Comparison of ENCODE assay signal across 9 mouse cellular contexts in the genomic region with DNA sequence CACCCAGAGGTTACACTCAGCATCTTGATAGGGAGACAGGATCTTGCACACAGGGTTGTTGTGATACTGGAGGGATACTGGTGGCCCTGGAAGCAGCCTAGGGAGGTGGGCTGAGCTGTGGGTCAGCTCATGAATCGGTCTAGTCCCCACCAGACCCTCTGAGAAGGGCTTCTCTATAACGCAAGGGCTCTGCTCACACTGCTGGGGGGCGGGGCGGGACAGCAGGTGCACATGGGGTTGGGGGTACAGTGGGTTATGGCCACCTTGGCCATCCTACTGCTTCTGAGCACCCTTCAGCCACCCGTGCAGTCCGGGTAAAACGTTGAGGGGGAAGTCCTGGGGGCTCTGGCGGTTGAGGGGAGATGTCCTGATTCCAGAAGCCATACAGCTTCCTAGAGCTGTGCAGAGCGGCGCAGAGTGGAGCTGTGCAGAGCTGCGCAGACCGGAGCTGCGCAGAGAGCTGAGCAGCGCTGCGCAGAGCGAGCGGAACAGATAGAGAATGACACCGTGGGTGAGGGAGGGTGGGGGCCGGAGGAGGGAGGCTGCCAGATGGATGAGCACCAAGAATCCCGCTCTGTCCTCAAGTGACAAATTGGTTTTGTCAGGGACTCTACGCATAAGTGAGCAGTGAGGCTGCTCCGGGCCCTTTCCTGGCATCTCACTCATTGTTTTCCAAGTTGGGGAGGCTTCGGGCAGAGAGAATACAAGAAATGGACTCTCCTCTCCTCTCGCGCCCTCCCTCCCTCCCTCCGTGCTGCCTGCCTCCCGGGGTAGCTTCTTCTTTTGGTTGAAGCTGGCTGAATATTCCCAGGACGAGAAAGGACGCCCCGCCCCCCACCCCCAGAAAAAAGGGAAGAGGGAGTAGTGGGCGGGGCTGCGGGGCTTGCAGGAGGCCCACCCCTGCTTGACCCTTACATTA. TPM values are rescaled to one million over a fixed set of nuclear protein-coding genes. Genes with fewer than 3 reads are reported as not detected.
DNase-seq lines count a peak whose midpoint lies in the region; ATAC-seq lines count a peak whose summit lies in the region.
"Had no signal": no experiment of that assay in that cellular context is flagged by ENCODE, and none has a peak within 500 bp of the region (broad histone marks: within the 10 kb centered on the region; RNA-seq: fewer than 3 reads in every experiment).

No protein-coding gene starts in this region.

- H3K27me3 ChIP-seq in kidney, embryonic 15.5 days: peaks cover 4% of the 10 kb centered on the region; the same call in 1 of the 2 replicates
- H3K27me3 ChIP-seq in limb, embryonic 12.5 days: peaks cover 5% of the 10 kb centered on the region; the same call in 1 of the 2 replicates
- no peaks in the 10 kb centered on the region for H3K27me3 ChIP-seq in midbrain, embryonic 11.5 days (ENCODE audit: control insufficient read depth, insufficient read depth, low read length)
- H3K27me3 ChIP-seq in stomach, embryonic 14.5 days (ENCODE audit: control insufficient read depth, insufficient read depth, low read length): no peaks in the 10 kb centered on the region

- peak overlapping the region; percentile 85 for H3K27ac ChIP-seq in kidney, embryonic 15.5 days
- H3K27ac ChIP-seq in limb, embryonic 12.5 days: peak overlapping the region; percentile 56; the same call in 1 of the 2 replicates
- H3K27ac ChIP-seq in midbrain, embryonic 11.5 days (ENCODE audit: low read depth, low read length): peak overlapping the region; percentile 94
- H3K27ac ChIP-seq in stomach, embryonic 14.5 days (ENCODE audit: low read length): peak overlapping the region; percentile 75

- H3K4me1 ChIP-seq in kidney, embryonic 15.5 days: peaks cover 62% of the 10 kb centered on the region
- peaks cover 58% of the 10 kb centered on the region for H3K4me1 ChIP-seq in limb, embryonic 12.5 days (replicated peaks)
- H3K4me1 ChIP-seq in midbrain, embryonic 11.5 days (ENCODE audit: control insufficient read depth, insufficient read depth, low read length): peaks cover 56% of the 10 kb centered on the region
- H3K4me1 ChIP-seq in stomach, embryonic 14.5 days (ENCODE audit: control insufficient read depth, insufficient read depth, low read length): peaks cover 48% of the 10 kb centered on the region

- peak overlapping the region; percentile 33; the same call in 1 of the 2 replicates for H3K9ac ChIP-seq in kidney, embryonic 15.5 days
- peak overlapping the region; percentile 40 for H3K9ac ChIP-seq in limb, embryonic 12.5 days (replicated peaks)
- peak overlapping the region; percentile 63 for H3K9ac ChIP-seq in midbrain, embryonic 11.5 days (ENCODE audit: low read length)
- H3K9ac ChIP-seq in stomach, embryonic 14.5 days (replicated peaks; ENCODE audit: low read depth, low read length): peak overlapping the region; percentile 1; the same call in 1 of the 2 replicates

- H3K4me3 ChIP-seq in kidney, embryonic 15.5 days (replicated peaks): peak overlapping the region; percentile 37
- peak overlapping the region; percentile 39 for H3K4me3 ChIP-seq in limb, embryonic 12.5 days (replicated peaks)
- H3K4me3 ChIP-seq in midbrain, embryonic 11.5 days (ENCODE audit: low read depth, low read length): peak overlapping the region; percentile 28
- H3K4me3 ChIP-seq in stomach, embryonic 14.5 days (ENCODE audit: low read depth, low read length): peak overlapping the region; percentile 26

- WGBS in kidney, embryonic 15.5 days: 14% methylated on average over 30 of the region's 32 CpGs
- WGBS in limb, embryonic 12.5 days: 7% methylated on average over 32 of the region's 32 CpGs
- 5% methylated on average over 30 of the region's 32 CpGs for WGBS in midbrain, embryonic 11.5 days
- 11% methylated on average over 29 of the region's 32 CpGs for WGBS in stomach, embryonic 14.5 days

- peak overlapping the region; percentile 74 for H3K4me2 ChIP-seq in kidney, embryonic 15.5 days
- H3K4me2 ChIP-seq in limb, embryonic 12.5 days: peak overlapping the region; percentile 68
- peak overlapping the region; percentile 49 for H3K4me2 ChIP-seq in midbrain, embryonic 11.5 days
- peak overlapping the region; percentile 62 for H3K4me2 ChIP-seq in stomach, embryonic 14.5 days (replicated peaks; ENCODE audit: low read depth, low read length)

- no peaks in the 10 kb centered on the region for H3K36me3 ChIP-seq in kidney, embryonic 15.5 days
- no peaks in the 10 kb centered on the region for H3K36me3 ChIP-seq in limb, embryonic 12.5 days
- no peaks in the 10 kb centered on the region for H3K36me3 ChIP-seq in midbrain, embryonic 11.5 days (ENCODE audit: control insufficient read depth, insufficient read depth, low read length)
- H3K36me3 ChIP-seq in stomach, embryonic 14.5 days (ENCODE audit: control insufficient read depth, insufficient read depth, low read length): no peaks in the 10 kb centered on the region
- H3K36me3 ChIP-seq: G1E had no signal

- peak; percentile 37 for DNase-seq in kidney, adult 18-20 months
- DNase-seq in kidney, adult 8-10 months: no peak
- DNase-seq in cerebellum, postnatal 14 days: peak; percentile 89 to 93
- peak; percentile 76 to 83 for DNase-seq in frontal cortex, postnatal 36 days (ENCODE audit: low spot score in 2 of 2)
- peak; percentile 96 for DNase-seq in midbrain, embryonic 11.5 days (ENCODE audit: low spot score, missing footprints)

- peak; percentile 79 for ATAC-seq in kidney, embryonic 15.5 days (replicated peaks; ENCODE audit: low FRiP score)
- 0 out of 2 replicates have a peak, but pooled peaks have one; percentile 48 for ATAC-seq in limb, embryonic 12.5 days (ENCODE audit: insufficient number of reproducible peaks, insufficient read depth, low FRiP score, low TSS enrichment, low read depth)
- ATAC-seq in midbrain, embryonic 11.5 days (ENCODE audit: low FRiP score): peak; percentile 90
- ATAC-seq in stomach, embryonic 14.5 days (ENCODE audit: insufficient number of reproducible peaks, insufficient read depth, low FRiP score, low read depth): peak; percentile 79

- H3K9me3 ChIP-seq in kidney, embryonic 15.5 days (replicated peaks): no peaks in the 10 kb centered on the region
- no peaks in the 10 kb centered on the region for H3K9me3 ChIP-seq in limb, embryonic 12.5 days
- no peaks in the 10 kb centered on the region for H3K9me3 ChIP-seq in midbrain, embryonic 11.5 days (ENCODE audit: control insufficient read depth, low read length)
- no peaks in the 10 kb centered on the region for H3K9me3 ChIP-seq in stomach, embryonic 14.5 days (ENCODE audit: control insufficient read depth, low read depth, low read length)
- H3K9me3 ChIP-seq: G1E had no signal

RNA-seq across cellular contexts. Expression of a gene that starts 16.6 kb away (rescaled TPM):
- polyA plus RNA-seq in kidney, embryonic 15.5 days (2015; fragmentation: Nextera tagmentation; extraction: Ambion mirVana): 16.7 and 20.8 TPM in 2 replicates
- polyA plus RNA-seq in limb, embryonic 12.5 days (2016; fragmentation: Nextera tagmentation; extraction: Ambion mirVana): 19.6 and 20.8 TPM in 2 replicates
- polyA plus RNA-seq in midbrain, embryonic 11.5 days (2014; fragmentation: Nextera tagmentation; extraction: Ambion mirVana): 27.4 and 31.6 TPM in 2 replicates
- 16.5 and 17.4 TPM in 2 replicates for polyA plus RNA-seq in stomach, embryonic 14.5 days (2014; fragmentation: Nextera tagmentation; extraction: Ambion mirVana)
- polyA plus RNA-seq: G1E had no signal

RNA-seq across cellular contexts. Expression of a gene that starts 31.8 kb away (rescaled TPM):
- 51.5 and 60.6 TPM in 2 replicates for polyA plus RNA-seq in kidney, embryonic 15.5 days (2015; fragmentation: Nextera tagmentation; extraction: Ambion mirVana)
- polyA plus RNA-seq in limb, embryonic 12.5 days (2016; fragmentation: Nextera tagmentation; extraction: Ambion mirVana): 58.8 and 65.3 TPM in 2 replicates
- polyA plus RNA-seq in midbrain, embryonic 11.5 days (2014; fragmentation: Nextera tagmentation; extraction: Ambion mirVana): 72.5 and 76.2 TPM in 2 replicates
- 68.9 and 71.7 TPM in 2 replicates for polyA plus RNA-seq in stomach, embryonic 14.5 days (2014; fragmentation: Nextera tagmentation; extraction: Ambion mirVana)

RNA-seq across cellular contexts. Expression of a gene that starts 32.0 kb away (rescaled TPM):
- 72.6 and 75.5 TPM in 2 replicates for polyA plus RNA-seq in kidney, embryonic 15.5 days (2015; fragmentation: Nextera tagmentation; extraction: Ambion mirVana)
- 84.5 and 86.2 TPM in 2 replicates for polyA plus RNA-seq in limb, embryonic 12.5 days (2016; fragmentation: Nextera tagmentation; extraction: Ambion mirVana)
- polyA plus RNA-seq in midbrain, embryonic 11.5 days (2014; fragmentation: Nextera tagmentation; extraction: Ambion mirVana): 86.9 and 89.9 TPM in 2 replicates
- 68.2 and 68.6 TPM in 2 replicates for polyA plus RNA-seq in stomach, embryonic 14.5 days (2014; fragmentation: Nextera tagmentation; extraction: Ambion mirVana)

RNA-seq across cellular contexts. Expression of a gene that starts 35.9 kb away (rescaled TPM):
- polyA plus RNA-seq in kidney, embryonic 15.5 days (2015; fragmentation: Nextera tagmentation; extraction: Ambion mirVana): not detected in 2 replicates
- polyA plus RNA-seq in limb, embryonic 12.5 days (2016; fragmentation: Nextera tagmentation; extraction: Ambion mirVana): not detected in 2 replicates
- polyA plus RNA-seq in midbrain, embryonic 11.5 days (2014; fragmentation: Nextera tagmentation; extraction: Ambion mirVana): not detected in 2 replicates
- polyA plus RNA-seq in stomach, embryonic 14.5 days (2014; fragmentation: Nextera tagmentation; extraction: Ambion mirVana): not detected in 2 replicates
- polyA plus RNA-seq: G1E had no signal

RNA-seq across cellular contexts. Expression of a gene that starts 41.0 kb away (rescaled TPM):
- polyA plus RNA-seq in kidney, embryonic 15.5 days (2015; fragmentation: Nextera tagmentation; extraction: Ambion mirVana): 37.9 and 39.6 TPM in 2 replicates
- polyA plus RNA-seq in limb, embryonic 12.5 days (2016; fragmentation: Nextera tagmentation; extraction: Ambion mirVana): 42.8 and 43.4 TPM in 2 replicates
- 28.6 and 30.3 TPM in 2 replicates for polyA plus RNA-seq in midbrain, embryonic 11.5 days (2014; fragmentation: Nextera tagmentation; extraction: Ambion mirVana)
- 38.7 and 40.8 TPM in 2 replicates for polyA plus RNA-seq in stomach, embryonic 14.5 days (2014; fragmentation: Nextera tagmentation; extraction: Ambion mirVana)

Comparison
In these comparisons a context has a peak if more than half of its experiments do, and no peak if none do; other contexts are left out.
1. DNase-seq: peak in kidney, adult 18-20 months (single experiment), cerebellum, postnatal 14 days (2 of 2), frontal cortex, postnatal 36 days (2 of 2) and midbrain, embryonic 11.5 days (single experiment); none in kidney, adult 8-10 months (0 of 2).
2. H3K9ac ChIP-seq: peak in every context shown above with its lines; median percentile 63 in midbrain, embryonic 11.5 days; 40 in limb, embryonic 12.5 days; 33 in kidney, embryonic 15.5 days; 1 in stomach, embryonic 14.5 days.
3. Peak in every context shown above with its lines, with median percentiles within 50 percentile points of each other: ATAC-seq, H3K27ac ChIP-seq, H3K4me2 ChIP-seq and H3K4me3 ChIP-seq.